Mouse (Mus musculus) left cerebral cortex, adult 2 months (tissue): ENCODE measurements around the gene Tspan33. TPM values are rescaled to one million over a fixed set of nuclear protein-coding genes. Genes with fewer than 3 reads are reported as not detected.
"Not testable (repeated sequence)": the region's sequence is repeated elsewhere in the genome, so short reads cannot be mapped to it uniquely, and the experiment has no call there.

Experiments used
- DNase-seq, 2 experiments: peaks; one replicate each; pipeline ENCODE4 v3.0.0; 2021 to 2022; ENCODE audit warnings: low spot score in 2 of 2, mixed read lengths in 1 of 2; ENCODE audit errors: extremely low spot score in 1 of 2
- H3K27ac ChIP-seq: fragments of 200-600 bp; 2 replicates; pipeline ENCODE4 v1.8.1; 2022
- H3K4me3 ChIP-seq: fragments of 200-600 bp; 2 replicates; pipeline ENCODE4 v1.8.1; 2022
- CTCF ChIP-seq: fragments of 200-600 bp; IDR thresholded peaks from 2 replicates; pipeline ENCODE4 v1.8.1; 2022; ENCODE audit warnings: antibody characterized with exemption, mild to moderate bottlenecking, moderate library complexity
- intact Hi-C: fragments of 180-260 bp; cut with DNase I; formaldehyde crosslinking; loops from one replicate; pipeline ENCODE4 v1.15.1; 2025
- total RNA-seq, 2 experiments: library from RNA; stranded (reverse); gene quantifications; 2 replicates each; pipeline ENCODE4 v1.2.3; 2021

Gene Tspan33
- total RNA-seq, 2 experiments from 2014 or later: 27.5 to 28.2 TPM

DNA sequence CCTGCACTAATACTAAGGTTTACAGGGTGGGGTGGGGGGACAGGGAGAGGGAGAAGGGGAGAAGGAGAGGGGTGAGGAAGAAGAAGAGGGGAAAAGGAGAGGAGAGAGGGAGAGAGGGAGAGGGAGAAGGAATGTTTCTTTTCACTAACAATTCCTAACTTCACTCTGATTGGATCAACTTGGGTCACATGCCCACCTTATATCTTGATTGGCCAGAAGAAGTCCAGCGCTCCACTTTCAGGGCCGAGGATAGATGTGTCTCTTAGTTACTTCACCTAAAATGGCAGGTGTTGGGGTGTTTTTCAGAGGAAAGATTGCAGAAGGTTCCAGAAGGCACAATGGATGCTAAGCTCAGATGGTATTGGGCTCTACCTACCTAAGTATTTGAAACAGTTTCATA is 20.3 kb upstream of the Tspan33 start:
- intact Hi-C loops: no loop called here
- no peak for TF ChIP-seq CTCF

DNA sequence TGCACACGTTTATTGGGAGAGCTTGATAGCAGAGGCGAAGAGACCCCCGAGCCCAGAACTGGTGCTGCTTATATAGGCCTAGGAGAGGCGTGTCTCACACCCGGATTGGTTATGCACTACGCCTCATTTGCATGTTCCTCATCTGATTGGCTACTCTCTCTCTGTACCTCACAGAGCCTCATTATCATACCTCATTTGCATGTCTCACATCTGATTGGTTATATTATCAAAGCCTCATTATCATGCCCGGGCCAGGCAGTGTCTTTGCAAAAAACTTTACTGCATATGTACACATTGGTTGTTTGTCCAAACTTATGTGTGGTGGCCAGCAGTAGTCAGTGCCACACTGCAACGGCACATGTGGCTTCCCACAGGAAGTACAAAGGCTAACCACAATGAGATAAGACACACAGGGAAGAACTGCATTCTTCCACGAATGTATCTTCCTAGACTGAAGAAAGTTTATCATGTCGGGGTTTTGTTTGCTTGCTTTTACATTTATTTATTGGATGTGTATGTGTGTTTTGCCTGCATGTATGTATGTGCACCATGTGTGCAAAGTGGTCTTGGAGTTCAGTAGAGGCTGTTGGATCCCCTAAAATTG is 14.0 kb upstream of the Tspan33 start:
- H3K27ac ChIP-seq, H3K4me3 ChIP-seq, intact Hi-C loops, DNase-seq: not testable (repeated sequence)

More for the DNA sequence above, 20.3 kb upstream of the Tspan33 start:
- no peak for DNase-seq
- H3K4me3 ChIP-seq: no peak overlapping the region
- no peak overlapping the region; the same call in 1 of the 2 replicates for H3K27ac ChIP-seq

DNA sequence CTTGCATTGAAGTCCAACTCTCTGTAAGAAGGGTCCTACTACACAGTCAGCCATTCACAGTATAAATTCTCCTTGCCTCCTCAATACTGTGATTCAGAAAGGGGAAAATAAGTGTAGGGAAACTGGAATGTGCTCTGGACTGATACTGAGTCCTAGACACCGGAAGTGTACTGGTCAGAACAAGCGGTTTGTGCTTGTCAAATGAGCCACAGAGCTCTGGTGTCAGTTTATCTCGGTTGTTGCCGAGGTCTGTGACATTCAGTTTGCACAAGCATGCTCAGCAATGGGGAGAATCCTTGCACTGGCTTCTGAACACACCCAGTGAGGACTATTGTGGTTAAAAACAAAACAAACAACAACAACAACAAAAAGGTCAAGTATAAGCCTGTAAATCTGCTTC is 12.2 kb upstream of the Tspan33 start:
- intact Hi-C loops: no loop called here
- H3K4me3 ChIP-seq: no peak overlapping the region
- TF ChIP-seq CTCF: no peak
- DNase-seq: no peak
- no peak overlapping the region for H3K27ac ChIP-seq

DNA sequence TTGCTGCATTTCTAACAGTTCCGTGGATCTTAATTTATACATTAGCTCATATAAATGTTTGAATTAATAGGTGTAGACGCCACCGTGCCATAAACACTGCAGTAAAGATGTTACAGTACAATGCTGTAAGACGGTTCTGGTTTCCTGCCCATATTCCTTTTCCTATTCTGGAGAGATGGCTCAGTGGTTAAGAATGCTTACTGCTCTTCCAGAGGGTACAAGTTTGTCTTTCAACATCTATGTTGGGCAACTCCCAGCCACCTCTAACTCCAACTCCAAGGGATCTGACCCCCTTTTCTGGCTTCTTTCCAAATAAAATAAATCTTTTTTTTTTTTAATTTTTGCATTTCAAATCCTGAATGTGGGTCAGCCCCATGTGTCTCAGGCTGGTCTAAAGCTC is 9.3 kb upstream of the Tspan33 start:
- TF ChIP-seq CTCF: no peak
- DNase-seq: no peak
- H3K27ac ChIP-seq: no peak overlapping the region
- intact Hi-C loops: no loop called here
- no peak overlapping the region for H3K4me3 ChIP-seq

DNA sequence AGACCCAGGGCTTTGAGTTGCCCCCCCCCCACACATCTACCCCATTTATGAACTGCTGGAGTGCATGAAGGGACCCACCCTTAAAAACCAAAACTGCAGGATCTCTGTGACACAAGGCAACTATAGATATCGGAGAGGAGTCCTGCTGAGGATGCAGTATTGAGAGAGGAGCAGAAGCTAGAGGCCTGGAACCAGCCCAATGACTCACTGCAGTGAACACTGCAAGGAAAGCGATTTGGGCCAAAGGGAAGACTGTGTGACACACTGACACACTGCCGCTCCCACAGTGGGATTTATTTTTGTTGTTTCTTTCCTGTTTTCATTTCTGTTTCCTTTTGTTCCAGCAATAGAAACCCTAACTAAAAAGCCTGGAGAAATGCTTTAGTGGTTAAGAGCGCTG is 8.1 kb upstream of the Tspan33 start:
- no peak for DNase-seq
- H3K4me3 ChIP-seq: no peak overlapping the region
- intact Hi-C loops: no loop called here
- H3K27ac ChIP-seq: no peak overlapping the region
- TF ChIP-seq CTCF: no peak

DNA sequence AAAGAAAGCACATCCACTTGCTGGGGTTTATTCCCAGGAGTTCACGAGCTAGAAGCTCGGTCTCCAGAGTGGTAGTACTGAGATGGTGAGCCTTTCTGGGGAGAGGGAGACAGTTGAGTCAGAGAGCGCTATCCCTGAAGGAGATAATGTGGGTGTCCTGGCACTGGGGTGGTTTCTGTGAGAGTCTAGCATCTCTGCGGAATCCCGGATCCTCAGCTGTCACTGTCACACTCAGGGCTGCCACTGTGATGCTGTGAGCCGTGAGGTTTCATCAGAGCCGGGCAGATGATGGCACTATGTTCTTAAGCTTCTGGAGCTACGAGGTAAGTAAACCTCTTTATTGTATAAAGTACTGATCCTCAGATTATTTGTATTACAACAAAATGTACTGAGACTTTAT is 4.6 kb upstream of the Tspan33 start:
- no peak for DNase-seq
- no peak overlapping the region for H3K4me3 ChIP-seq
- H3K27ac ChIP-seq: no peak overlapping the region
- TF ChIP-seq CTCF: no peak
- intact Hi-C loops: no loop called here

DNA sequence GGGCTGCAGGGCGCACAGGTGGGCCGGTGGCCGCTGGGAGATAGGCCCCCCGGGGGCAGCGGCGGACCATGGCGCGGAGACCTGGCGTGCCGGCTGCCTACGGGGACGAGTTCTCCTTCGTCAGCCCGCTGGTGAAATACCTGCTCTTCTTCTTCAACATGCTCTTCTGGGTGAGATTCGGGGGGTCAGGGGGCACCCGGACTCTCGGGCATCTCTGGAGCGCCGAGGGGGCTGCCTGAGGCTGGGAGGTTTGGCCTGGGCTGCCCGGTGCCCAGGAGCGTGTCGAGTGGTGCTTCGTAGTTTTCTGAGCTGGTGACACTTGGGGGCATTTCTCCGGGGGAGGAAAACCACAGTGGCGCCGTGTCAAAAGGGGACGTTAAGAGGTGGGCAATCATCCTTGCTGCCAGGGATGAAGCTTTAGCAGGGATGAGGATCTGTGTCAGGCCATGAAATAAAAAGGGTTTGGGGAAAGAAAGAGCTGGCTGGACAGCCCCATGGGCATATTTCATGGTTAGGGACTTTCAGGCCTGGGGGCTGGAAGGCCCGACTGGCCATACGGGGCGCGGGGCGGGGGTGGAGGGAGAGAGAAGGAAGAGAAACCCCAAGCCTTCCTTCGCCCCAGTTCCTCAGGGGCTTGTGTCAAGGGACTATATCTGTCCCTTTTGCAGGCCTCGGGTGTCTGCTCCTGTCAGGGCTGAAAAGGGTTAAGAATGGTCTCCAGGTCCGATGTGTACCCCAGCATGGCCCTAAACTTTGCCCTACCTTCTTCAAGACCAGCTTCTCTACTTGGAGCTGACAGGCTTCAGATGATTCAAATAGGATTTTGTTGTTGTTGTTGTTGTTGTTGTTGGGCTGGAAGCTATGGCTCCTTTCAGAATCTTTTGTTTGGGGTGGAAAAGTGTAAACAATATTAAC is 610 bp downstream of the Tspan33 start:
- intact Hi-C loops: no loop called here
- no peak for TF ChIP-seq CTCF
- Histone ChIP-seq H3K4me3 (peak overlapping the region; percentile 89), H3K27ac (peak overlapping the region; percentile 53)
- no peak for DNase-seq

DNA sequence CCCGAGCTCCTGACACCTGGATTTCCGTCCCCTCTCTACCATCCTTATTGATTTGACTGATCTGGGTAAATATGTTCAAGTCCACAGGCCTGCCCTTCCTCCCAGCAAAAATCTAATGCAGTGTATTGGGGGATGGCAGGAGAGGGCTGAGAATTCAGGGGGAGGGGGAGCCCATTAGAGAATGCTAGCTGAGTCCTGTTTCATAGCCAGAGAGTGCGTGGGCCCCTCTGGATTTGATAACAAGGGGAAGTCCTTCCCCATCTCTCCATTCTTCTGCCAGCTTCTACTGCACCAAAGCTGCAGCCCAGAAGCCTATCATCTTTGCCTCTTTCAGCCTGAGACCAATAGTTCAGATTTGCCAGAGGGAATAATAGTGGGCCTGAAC is 1.3 kb downstream of the Tspan33 start:
- TF ChIP-seq CTCF: no peak
- no peak for DNase-seq
- intact Hi-C loops: no loop called here
- Histone ChIP-seq H3K27ac (no peak overlapping the region), H3K4me3 (peak overlapping the region; percentile 89; the same call in 1 of the 2 replicates)

DNA sequence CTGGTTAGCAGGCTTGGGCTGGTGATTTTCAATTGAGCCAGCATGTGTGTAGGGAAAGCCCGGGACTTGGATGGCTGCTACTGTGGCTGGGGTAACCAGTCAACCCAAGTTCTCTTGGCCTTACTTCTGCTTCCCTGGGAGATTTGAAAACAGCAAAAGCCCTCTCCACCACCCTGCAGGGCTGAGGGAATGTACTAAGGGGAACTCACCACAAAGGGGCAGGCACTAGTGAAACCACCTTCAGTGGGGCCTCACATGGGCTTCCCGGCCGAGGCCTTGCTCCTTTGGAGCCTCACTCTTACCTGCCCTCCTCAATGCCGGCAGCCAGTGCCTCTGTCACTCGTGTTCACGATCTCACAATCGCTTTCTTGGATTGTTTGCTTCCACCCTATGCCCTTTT is 2.0 kb downstream of the Tspan33 start:
- Histone ChIP-seq H3K4me3 (no peak overlapping the region), H3K27ac (no peak overlapping the region)
- intact Hi-C loops: no loop called here
- no peak for DNase-seq
- no peak for TF ChIP-seq CTCF

DNA sequence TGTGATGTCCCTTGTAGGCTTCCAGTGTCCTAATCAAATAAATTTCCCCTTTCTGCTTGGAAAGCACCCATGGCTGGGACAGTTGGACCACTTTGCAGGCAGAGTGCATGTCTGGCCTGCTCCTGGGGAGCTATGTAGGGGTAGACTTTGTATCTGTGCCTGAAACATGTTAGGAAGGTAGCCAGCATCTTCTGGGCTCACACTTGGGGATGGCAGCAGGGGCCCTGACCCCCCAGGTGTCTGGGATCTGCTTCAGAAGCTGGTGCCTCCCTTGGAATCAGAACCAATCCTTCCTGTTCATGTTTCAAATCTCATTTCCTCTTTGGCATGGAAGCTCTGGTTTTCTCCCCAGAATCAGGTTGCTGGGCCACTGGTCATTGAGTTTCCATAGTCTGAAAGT is 3.1 kb downstream of the Tspan33 start:
- intact Hi-C loops: no loop called here
- DNase-seq: no peak
- Histone ChIP-seq H3K27ac (no peak overlapping the region), H3K4me3 (no peak overlapping the region)
- no peak for TF ChIP-seq CTCF

DNA sequence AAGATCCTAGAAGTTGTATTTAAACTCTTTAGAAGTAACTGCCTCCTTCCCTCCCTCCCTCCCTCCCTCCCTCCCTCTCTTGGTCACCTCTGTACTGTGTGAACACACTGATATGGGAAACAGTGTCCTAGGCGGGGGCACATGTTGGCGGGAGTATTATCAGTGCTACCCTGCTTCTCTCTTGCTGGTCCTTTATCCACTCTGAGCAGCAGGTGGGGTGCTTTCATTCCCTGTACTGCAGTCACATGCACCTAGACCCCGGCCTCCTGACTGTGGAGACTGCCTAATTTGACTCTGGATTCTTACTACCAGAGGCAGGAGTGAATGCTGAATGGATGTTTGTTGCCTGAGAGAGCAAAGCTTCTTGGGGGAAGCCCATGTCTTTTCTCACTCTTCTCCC is 3.5 kb downstream of the Tspan33 start:
- no peak for TF ChIP-seq CTCF
- intact Hi-C loops: no loop called here
- DNase-seq: no peak
- H3K4me3 ChIP-seq: no peak overlapping the region
- no peak overlapping the region for H3K27ac ChIP-seq

DNA sequence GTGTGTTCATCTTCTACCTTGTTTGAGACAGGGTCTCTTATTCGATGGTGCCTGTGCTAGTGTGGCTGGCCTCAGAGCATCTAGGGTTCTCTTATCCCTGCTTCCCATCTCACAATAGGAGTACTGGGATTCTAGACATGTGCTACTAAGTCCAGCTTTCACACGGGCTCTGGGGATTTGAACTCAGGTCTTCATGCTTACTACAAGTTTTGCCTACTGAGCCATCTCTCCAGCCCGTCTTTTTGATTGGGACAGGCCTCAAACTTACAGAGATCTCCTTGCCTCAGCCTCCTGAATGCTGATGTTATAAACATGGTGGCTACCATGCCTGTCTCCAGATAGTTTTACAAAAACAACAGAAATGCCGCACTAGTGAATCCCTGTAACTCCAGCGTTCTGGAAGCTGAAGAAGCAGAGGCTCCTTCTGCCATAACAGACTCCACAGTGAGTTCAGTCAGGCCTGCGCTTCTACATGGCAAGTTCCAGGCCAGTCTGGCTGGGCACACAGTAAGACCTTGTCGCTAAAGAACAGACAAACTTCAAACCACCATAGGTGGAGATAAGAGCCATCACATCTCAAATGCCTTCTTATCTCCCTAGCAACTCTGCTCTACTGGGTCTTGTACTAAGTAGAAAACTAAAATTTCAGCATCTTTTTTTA is 5.2 kb downstream of the Tspan33 start:
- no peak overlapping the region for H3K4me3 ChIP-seq
- TF ChIP-seq CTCF: no peak
- H3K27ac ChIP-seq: no peak overlapping the region
- DNase-seq: no peak
- intact Hi-C loops: no loop called here
